Mouse (Mus musculus) MEL (cell line): ENCODE measurements at regions not wholly inside any gene's neighbourhood (a gene's known extent, or its start where the extent isn't known, plus 50 kb on each side); places are given as distances from the start of the nearest gene placed in this dataset.

Experiments used
- DNase-seq: peaks from one replicate; pipeline ENCODE4 v3.0.0; 2011; ENCODE audit warnings: low read depth, low spot score
- H3K27ac ChIP-seq: 2 replicates; pipeline ENCODE4 v1.5.1; 2012; ENCODE audit warnings: low read depth, mild to moderate bottlenecking, control low read depth, low read length, moderate library complexity; ENCODE audit not compliant: control insufficient read depth
- H3K27me3 ChIP-seq, 2 experiments: fragments of 150-350 bp in 1 of 2; sonication (generic) in 1 of 2; 2 replicates each; pipeline ENCODE4 v1.6.1; 2012; ENCODE audit warnings: low read length in 2 of 2, mild to moderate bottlenecking in 2 of 2, improper control_type of control experiment in 1 of 2, moderate library complexity in 1 of 2; ENCODE audit not compliant: insufficient read depth in 2 of 2, control insufficient read depth in 1 of 2
- H3K36me3 ChIP-seq, 2 experiments: 2 replicates each; pipeline ENCODE4 v1.6.1; 2012 to 2014; ENCODE audit warnings: low read length in 2 of 2, improper control_type of control experiment in 1 of 2, inconsistent platforms in 1 of 2, mild to moderate bottlenecking in 1 of 2; ENCODE audit not compliant: insufficient read depth in 2 of 2, control insufficient read depth in 1 of 2
- H3K4me1 ChIP-seq, 2 experiments: fragments of 150-350 bp in 1 of 2; sonication (generic) in 1 of 2; 2 replicates each; pipeline ENCODE4 v1.6.1; 2012; ENCODE audit warnings: low read length in 2 of 2, improper control_type of control experiment in 1 of 2, mild to moderate bottlenecking in 1 of 2; ENCODE audit not compliant: insufficient read depth in 2 of 2, control insufficient read depth in 1 of 2
- H3K4me3 ChIP-seq, 2 experiments: fragments of 150-350 bp in 1 of 2; sonication (generic) in 1 of 2; 2 replicates each; pipeline ENCODE4 v1.5.1; 2012; ENCODE audit warnings: low read depth in 2 of 2, low read length in 2 of 2, mild to moderate bottlenecking in 2 of 2, moderate library complexity in 2 of 2, control low read depth in 1 of 2, improper control_type of control experiment in 1 of 2; ENCODE audit not compliant: control insufficient read depth in 1 of 2, insufficient read depth in 1 of 2
- H3K79me2 ChIP-seq: 2 replicates; pipeline ENCODE4 v1.6.1; 2012; ENCODE audit warnings: mild to moderate bottlenecking, low read length, moderate library complexity; ENCODE audit not compliant: control insufficient read depth, poor library complexity, insufficient read depth
- H3K9ac ChIP-seq: 2 replicates; pipeline ENCODE4 v1.6.1; 2012; ENCODE audit warnings: low read depth, mild to moderate bottlenecking, control low read depth, low read length, moderate library complexity; ENCODE audit not compliant: control insufficient read depth, poor library complexity, severe bottlenecking
- H3K9me3 ChIP-seq: fragments of 150-350 bp; sonication (generic); replicated peaks from 2 replicates; pipeline ENCODE4 v1.6.1; 2012; ENCODE audit warnings: mild to moderate bottlenecking, low read length, improper control_type of control experiment, moderate library complexity; ENCODE audit not compliant: insufficient read depth
- CHD2 ChIP-seq: IDR thresholded peaks from 2 replicates; pipeline ENCODE4 v1.6.1; 2011; ENCODE audit warnings: low read length, improper control_type of control experiment
- E2F4 ChIP-seq: IDR thresholded peaks from 2 replicates; pipeline ENCODE4 v1.6.1; 2011; ENCODE audit warnings: low read depth, low read length, improper control_type of control experiment, borderline replicate concordance
- ELF1 ChIP-seq: IDR thresholded peaks from 2 replicates; pipeline ENCODE4 v1.6.1; 2014; ENCODE audit warnings: low read depth, mild to moderate bottlenecking, inconsistent platforms, low read length, improper control_type of control experiment, moderate library complexity
- EP300 ChIP-seq, 2 experiments: IDR thresholded peaks; 2 replicates each; pipeline ENCODE4 v1.6.1; 2011; ENCODE audit warnings: improper control_type of control experiment in 2 of 2, low read length in 2 of 2, low read depth in 1 of 2, mild to moderate bottlenecking in 1 of 2
- ETS1 ChIP-seq: IDR thresholded peaks from 2 replicates; pipeline ENCODE4 v1.6.1; 2012; ENCODE audit warnings: low read depth, mild to moderate bottlenecking, inconsistent platforms, low read length, improper control_type of control experiment, moderate library complexity
- GABPA ChIP-seq: IDR thresholded peaks from 2 replicates; pipeline ENCODE4 v1.6.1; 2012; ENCODE audit warnings: low read depth, mild to moderate bottlenecking, inconsistent platforms, low read length, improper control_type of control experiment, moderate library complexity
- GATA1 ChIP-seq: IDR thresholded peaks from 2 replicates; pipeline ENCODE4 v1.6.1; 2011; ENCODE audit warnings: low read depth, low read length, improper control_type of control experiment
- HCFC1 ChIP-seq: IDR thresholded peaks from 2 replicates; pipeline ENCODE4 v1.6.1; 2012; ENCODE audit warnings: low read depth, mild to moderate bottlenecking, inconsistent platforms, low read length, improper control_type of control experiment, moderate library complexity
- JUND ChIP-seq: IDR thresholded peaks from 2 replicates; pipeline ENCODE4 v1.6.1; 2011; ENCODE audit warnings: low read depth, mild to moderate bottlenecking, improper control_type of control experiment, low read length
- KAT2A ChIP-seq: conservative IDR thresholded peaks from 2 replicates; pipeline ENCODE4 v1.6.1; 2012; ENCODE audit warnings: low read depth, low read length, improper control_type of control experiment, inconsistent platforms
- MAFK ChIP-seq: IDR thresholded peaks from 2 replicates; pipeline ENCODE4 v1.6.1; 2011; ENCODE audit warnings: low read depth, mild to moderate bottlenecking, low read length, improper control_type of control experiment, borderline replicate concordance
- MAX ChIP-seq: IDR thresholded peaks from 2 replicates; pipeline ENCODE4 v1.6.1; 2011; ENCODE audit warnings: low read length, improper control_type of control experiment
- MAZ ChIP-seq: IDR thresholded peaks from 2 replicates; pipeline ENCODE4 v1.6.1; 2012; ENCODE audit warnings: low read depth, mild to moderate bottlenecking, inconsistent platforms, low read length, improper control_type of control experiment
- MXI1 ChIP-seq: IDR thresholded peaks from 2 replicates; pipeline ENCODE4 v1.6.1; 2011; ENCODE audit warnings: mild to moderate bottlenecking, low read depth, low read length, improper control_type of control experiment
- MYB ChIP-seq: IDR thresholded peaks from 2 replicates; pipeline ENCODE4 v1.6.1; 2011; ENCODE audit warnings: mild to moderate bottlenecking, low read depth, low read length, improper control_type of control experiment
- MYC ChIP-seq: IDR thresholded peaks from 2 replicates; pipeline ENCODE4 v1.6.1; 2011; ENCODE audit warnings: low read depth, mild to moderate bottlenecking, low read length, improper control_type of control experiment, moderate library complexity
- NELFE ChIP-seq: IDR thresholded peaks from 2 replicates; pipeline ENCODE4 v1.6.1; 2011; ENCODE audit warnings: low read depth, low read length, improper control_type of control experiment
- POLR2A ChIP-seq, 2 experiments: IDR thresholded peaks; 2 replicates each; pipeline ENCODE4 v1.6.1; 2011 to 2012; ENCODE audit warnings: low read length in 2 of 2, mild to moderate bottlenecking in 2 of 2, control low read depth in 1 of 2, improper control_type of control experiment in 1 of 2, low read depth in 1 of 2, moderate library complexity in 1 of 2; ENCODE audit not compliant: control insufficient read depth in 1 of 2, insufficient read depth in 1 of 2, poor library complexity in 1 of 2
- POLR2AphosphoS2 ChIP-seq: IDR thresholded peaks from 2 replicates; pipeline ENCODE4 v1.6.1; 2011; ENCODE audit warnings: low read length, improper control_type of control experiment
- POLR2AphosphoS5 ChIP-seq: IDR thresholded peaks from 2 replicates; pipeline ENCODE4 v1.6.1; 2012; ENCODE audit warnings: low read depth, borderline replicate concordance, mild to moderate bottlenecking, inconsistent platforms, low read length, moderate library complexity, mixed read lengths
- RCOR1 ChIP-seq: IDR thresholded peaks from 2 replicates; pipeline ENCODE4 v1.6.1; 2012; ENCODE audit warnings: low read depth, mild to moderate bottlenecking, inconsistent platforms, low read length, improper control_type of control experiment
- SIN3A ChIP-seq: IDR thresholded peaks from 2 replicates; pipeline ENCODE4 v1.6.1; 2012; ENCODE audit warnings: low read length, improper control_type of control experiment, inconsistent platforms
- TBP ChIP-seq: IDR thresholded peaks from 2 replicates; pipeline ENCODE4 v1.8.0; 2011; ENCODE audit warnings: low read depth, low read length, improper control_type of control experiment
- TCF12 ChIP-seq: IDR thresholded peaks from 2 replicates; pipeline ENCODE4 v1.6.1; 2014; ENCODE audit warnings: low read depth, mild to moderate bottlenecking, inconsistent platforms, low read length, improper control_type of control experiment, moderate library complexity
- USF1 ChIP-seq: IDR thresholded peaks from 2 replicates; pipeline ENCODE4 v1.6.1; 2014; ENCODE audit warnings: low read depth, mild to moderate bottlenecking, inconsistent platforms, low read length, improper control_type of control experiment, moderate library complexity
- USF2 ChIP-seq, 2 experiments: IDR thresholded peaks; 2 replicates each; pipeline ENCODE4 v1.6.1; 2011 to 2012; ENCODE audit warnings: improper control_type of control experiment in 2 of 2, low read length in 2 of 2, borderline replicate concordance in 1 of 2, inconsistent platforms in 1 of 2, low read depth in 1 of 2, mild to moderate bottlenecking in 1 of 2; ENCODE audit not compliant: insufficient read depth in 1 of 2
- ZC3H11A ChIP-seq: IDR thresholded peaks from 2 replicates; pipeline ENCODE4 v1.6.1; 2012; ENCODE audit warnings: low read depth, mild to moderate bottlenecking, inconsistent platforms, low read length, improper control_type of control experiment
- ZKSCAN1 ChIP-seq: IDR thresholded peaks from 2 replicates; pipeline ENCODE4 v1.6.1; 2012; ENCODE audit warnings: low read depth, mild to moderate bottlenecking, inconsistent platforms, low read length, improper control_type of control experiment, moderate library complexity
- ZNF384 ChIP-seq: IDR thresholded peaks from 2 replicates; pipeline ENCODE4 v1.6.1; 2012; ENCODE audit warnings: low read depth, mild to moderate bottlenecking, inconsistent platforms, low read length, improper control_type of control experiment

DNA sequence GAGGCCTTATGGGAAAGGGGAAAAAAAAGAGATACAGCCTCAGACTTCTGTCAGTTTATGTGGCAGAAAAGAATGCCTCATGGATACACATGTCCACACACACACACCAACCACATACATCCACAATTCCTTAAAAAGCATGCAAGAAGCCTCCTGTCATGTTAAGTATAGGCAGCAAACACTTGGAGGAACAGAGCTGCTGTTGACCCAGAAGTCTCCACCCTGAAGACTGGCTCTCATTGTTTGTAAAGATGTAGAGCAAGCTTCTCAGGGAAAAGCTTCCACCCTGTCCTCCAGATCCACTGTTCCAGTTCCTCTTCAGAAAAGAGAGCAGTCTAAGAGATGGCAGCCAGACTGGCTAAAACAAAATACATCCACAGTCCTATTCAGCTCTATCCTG is 61.3 kb upstream of the Pgr start:
- H3K9ac ChIP-seq: no peak overlapping the region
- peak; percentile 54 for DNase-seq
- H3K9me3 ChIP-seq: no peaks in the 10 kb centered on the region
- H3K36me3 ChIP-seq: peaks cover 0 to 41% of the 10 kb centered on the region in 2 experiments; a peak in 2 of 4 replicates
- H3K27me3 ChIP-seq: no peaks in the 10 kb centered on the region
- H3K4me1 ChIP-seq: peaks cover 21 to 35% of the 10 kb centered on the region in 2 experiments
- H3K4me3 ChIP-seq: no peak overlapping the region
- TF ChIP-seq MXI1 (no peak), GATA1 (no peak), EP300 (IDR thresholded peaks at IDR 0.05; ENCODE audit: low read depth in 1 of 2, low read length in 2 of 2) (no peak), CHD2 (no peak), ELF1 (no peak), MAFK (no peak), GABPA (no peak), SIN3A (no peak), ZKSCAN1 (no peak), POLR2A (IDR thresholded peaks at IDR 0.05; ENCODE audit: control insufficient read depth in 1 of 2, insufficient read depth in 1 of 2, low read depth in 1 of 2, low read length in 2 of 2, poor library complexity in 1 of 2) (no peak), ZC3H11A (no peak), KAT2A (no peak), MAZ (no peak), USF1 (no peak), POLR2AphosphoS5 (no peak), POLR2AphosphoS2 (no peak), HCFC1 (no peak), NELFE (no peak)
- H3K27ac ChIP-seq: peak overlapping the region; percentile 28
- H3K79me2 ChIP-seq: no peaks in the 10 kb centered on the region

GRCm38 (mm10) chr9:8838891-8839290 is 60.7 kb upstream of the Pgr start:
- Histone ChIP-seq H3K27ac (peak overlapping the region; percentile 40; the same call in 1 of the 2 replicates), H3K27me3 (no peaks in the 10 kb centered on the region), H3K9ac (peak overlapping the region; percentile 3; the same call in 1 of the 2 replicates), H3K9me3 (no peaks in the 10 kb centered on the region), H3K36me3 (peaks cover 0 to 40% of the 10 kb centered on the region in 2 experiments; a peak in 2 of 4 replicates), H3K79me2 (no peaks in the 10 kb centered on the region), H3K4me3 (peak overlapping the region in 1 of 2 experiments; percentile 4; a peak in 1 of 4 replicates), H3K4me1 (peaks cover 21 to 34% of the 10 kb centered on the region in 2 experiments)
- peak; percentile 55 for DNase-seq
- TF ChIP-seq CHD2 (no peak), E2F4 (no peak), GATA1 (peak; percentile 92), MAX (peak; percentile 47; the same call in 1 of the 2 replicates), ZC3H11A (0 out of 2 replicates have a peak, but pooled peaks have one; percentile 1), JUND (0 out of 2 replicates have a peak, but pooled peaks have one; percentile 25), HCFC1 (0 out of 2 replicates have a peak, but pooled peaks have one; percentile 35), MYC (peak; percentile 50; the same call in 1 of the 2 replicates), EP300 (IDR thresholded peaks at IDR 0.05; ENCODE audit: low read depth in 1 of 2, low read length in 2 of 2) (peak; percentile 89 to 92), ZNF384 (peak; percentile 85), USF2 (IDR thresholded peaks at IDR 0.05; ENCODE audit: borderline replicate concordance in 1 of 2, insufficient read depth in 1 of 2, low read depth in 1 of 2, low read length in 2 of 2) (no peak), RCOR1 (peak; percentile 78), MYB (peak; percentile 39; the same call in 1 of the 2 replicates), TBP (no peak), ETS1 (peak; percentile 79), USF1 (no peak), SIN3A (peak; percentile 61), TCF12 (peak; percentile 72)
